Mouse (Mus musculus): ENCODE results near the gene Lrrtm4. TPM values are rescaled to one million over a fixed set of nuclear protein-coding genes. Genes with fewer than 3 reads are reported as not detected.

The Lrrtm4 gene
- polyA plus RNA-seq, 1 experiment, result not detected

- no peak overlapping the region for H3K27ac ChIP-seq (ENCODE audit: insufficient read depth, low read depth, low read length)
- TF ChIP-seq POLR2A (IDR thresholded peaks at IDR 0.05; ENCODE audit: borderline replicate concordance, low read depth, low read length) (no peak), CTCF (IDR thresholded peaks at IDR 0.05; ENCODE audit: low read depth, low read length) (no peak)
Observed at GRCm38 (mm10) chr6:80162585-80162984, 143.9 kb downstream of the Lrrtm4 start.

GRCm38 (mm10) chr6:80181916-80182315 lies 163.2 kb downstream of the Lrrtm4 start:
- Histone ChIP-seq H3K27ac (ENCODE audit: insufficient read depth, low read depth, low read length) (no peak overlapping the region), H3K4me3 (ENCODE audit: insufficient read depth, low read length) (no peak overlapping the region), H3K4me1 (ENCODE audit: control insufficient read depth, insufficient read depth, low read length) (no peaks in the 10 kb centered on the region)
- TF ChIP-seq POLR2A (IDR thresholded peaks at IDR 0.05; ENCODE audit: borderline replicate concordance, low read depth, low read length) (no peak), CTCF (IDR thresholded peaks at IDR 0.05; ENCODE audit: low read depth, low read length) (no peak)

More at GRCm38 (mm10) chr6:80162585-80162984, 143.9 kb downstream of the Lrrtm4 start:
- Histone ChIP-seq H3K4me1 (ENCODE audit: control insufficient read depth, insufficient read depth, low read length) (no peaks in the 10 kb centered on the region), H3K4me3 (ENCODE audit: insufficient read depth, low read length) (no peak overlapping the region)

GRCm38 (mm10) chr6:80182353-80182752 lies 163.7 kb downstream of the Lrrtm4 start:
- TF ChIP-seq POLR2A (IDR thresholded peaks at IDR 0.05; ENCODE audit: borderline replicate concordance, low read depth, low read length) (no peak), CTCF (IDR thresholded peaks at IDR 0.05; ENCODE audit: low read depth, low read length) (no peak)
- no peaks in the 10 kb centered on the region for H3K4me1 ChIP-seq (ENCODE audit: control insufficient read depth, insufficient read depth, low read length)
- no peak overlapping the region for H3K4me3 ChIP-seq (ENCODE audit: insufficient read depth, low read length)
- H3K27ac ChIP-seq (ENCODE audit: insufficient read depth, low read depth, low read length), result no peak overlapping the region

- no peak for TF ChIP-seq CTCF (IDR thresholded peaks at IDR 0.05; ENCODE audit: low read depth, low read length)
- TF ChIP-seq POLR2A (IDR thresholded peaks at IDR 0.05; ENCODE audit: borderline replicate concordance, low read depth, low read length), result no peak
- H3K27ac ChIP-seq (ENCODE audit: insufficient read depth, low read depth, low read length), result no peak overlapping the region
- H3K4me1 ChIP-seq (ENCODE audit: control insufficient read depth, insufficient read depth, low read length), result no peaks in the 10 kb centered on the region
- H3K4me3 ChIP-seq (ENCODE audit: insufficient read depth, low read length), result no peak overlapping the region
Observed at GRCm38 (mm10) chr6:80185489-80186113, 166.9 kb downstream of the Lrrtm4 start.

- H3K27ac ChIP-seq (ENCODE audit: insufficient read depth, low read depth, low read length), result no peak overlapping the region
- H3K4me3 ChIP-seq (ENCODE audit: insufficient read depth, low read length), result no peak overlapping the region
- no peak for TF ChIP-seq POLR2A (IDR thresholded peaks at IDR 0.05; ENCODE audit: borderline replicate concordance, low read depth, low read length)
- no peak for TF ChIP-seq CTCF (IDR thresholded peaks at IDR 0.05; ENCODE audit: low read depth, low read length)
- no peaks in the 10 kb centered on the region for H3K4me1 ChIP-seq (ENCODE audit: control insufficient read depth, insufficient read depth, low read length)
Observed at GRCm38 (mm10) chr6:80186791-80187190, 168.1 kb downstream of the Lrrtm4 start.

- Histone ChIP-seq H3K4me3 (ENCODE audit: insufficient read depth, low read length) (no peak overlapping the region), H3K27ac (ENCODE audit: insufficient read depth, low read depth, low read length) (no peak overlapping the region)
Observed at GRCm38 (mm10) chr6:80209476-80209875, 190.8 kb downstream of the Lrrtm4 start.

GRCm38 (mm10) chr6:80210281-80210680 lies 191.6 kb downstream of the Lrrtm4 start:
- TF ChIP-seq POLR2A (IDR thresholded peaks at IDR 0.05; ENCODE audit: borderline replicate concordance, low read depth, low read length) (no peak), CTCF (IDR thresholded peaks at IDR 0.05; ENCODE audit: low read depth, low read length) (no peak)
- no peak overlapping the region for H3K27ac ChIP-seq (ENCODE audit: insufficient read depth, low read depth, low read length)
- H3K4me3 ChIP-seq (ENCODE audit: insufficient read depth, low read length), result no peak overlapping the region
- no peaks in the 10 kb centered on the region for H3K4me1 ChIP-seq (ENCODE audit: control insufficient read depth, insufficient read depth, low read length)

More at GRCm38 (mm10) chr6:80209476-80209875, 190.8 kb downstream of the Lrrtm4 start:
- H3K4me1 ChIP-seq (ENCODE audit: control insufficient read depth, insufficient read depth, low read length), result no peaks in the 10 kb centered on the region
- no peak for TF ChIP-seq CTCF (IDR thresholded peaks at IDR 0.05; ENCODE audit: low read depth, low read length)
- TF ChIP-seq POLR2A (IDR thresholded peaks at IDR 0.05; ENCODE audit: borderline replicate concordance, low read depth, low read length), result no peak

- Histone ChIP-seq H3K4me3 (ENCODE audit: insufficient read depth, low read length) (no peak overlapping the region), H3K4me1 (ENCODE audit: control insufficient read depth, insufficient read depth, low read length) (no peaks in the 10 kb centered on the region), H3K27ac (ENCODE audit: insufficient read depth, low read depth, low read length) (no peak overlapping the region)
- TF ChIP-seq POLR2A (IDR thresholded peaks at IDR 0.05; ENCODE audit: borderline replicate concordance, low read depth, low read length) (no peak), CTCF (IDR thresholded peaks at IDR 0.05; ENCODE audit: low read depth, low read length) (no peak)
Observed at GRCm38 (mm10) chr6:80261595-80261994, 242.9 kb downstream of the Lrrtm4 start.

GRCm38 (mm10) chr6:80263972-80264371 lies 245.3 kb downstream of the Lrrtm4 start:
- no peak for TF ChIP-seq CTCF (IDR thresholded peaks at IDR 0.05; ENCODE audit: low read depth, low read length)
- no peak for TF ChIP-seq POLR2A (IDR thresholded peaks at IDR 0.05; ENCODE audit: borderline replicate concordance, low read depth, low read length)
- no peak overlapping the region for H3K4me3 ChIP-seq (ENCODE audit: insufficient read depth, low read length)
- H3K27ac ChIP-seq (ENCODE audit: insufficient read depth, low read depth, low read length), result no peak overlapping the region
- H3K4me1 ChIP-seq (ENCODE audit: control insufficient read depth, insufficient read depth, low read length), result no peaks in the 10 kb centered on the region

GRCm38 (mm10) chr6:80264584-80264983 lies 245.9 kb downstream of the Lrrtm4 start:
- Histone ChIP-seq H3K4me1 (ENCODE audit: control insufficient read depth, insufficient read depth, low read length) (no peaks in the 10 kb centered on the region), H3K27ac (ENCODE audit: insufficient read depth, low read depth, low read length) (no peak overlapping the region), H3K4me3 (ENCODE audit: insufficient read depth, low read length) (no peak overlapping the region)
- no peak for TF ChIP-seq CTCF (IDR thresholded peaks at IDR 0.05; ENCODE audit: low read depth, low read length)
- no peak for TF ChIP-seq POLR2A (IDR thresholded peaks at IDR 0.05; ENCODE audit: borderline replicate concordance, low read depth, low read length)

Measured in bone marrow macrophage, adult 2 months (primary cell).